Mouse (Mus musculus): ENCODE results near the gene Cux2. TPM values are rescaled to one million over a fixed set of nuclear protein-coding genes. Genes with fewer than 3 reads are reported as not detected.

Cux2 gene
- polyA plus RNA-seq, 1 experiment: 6.4 TPM

DNA sequence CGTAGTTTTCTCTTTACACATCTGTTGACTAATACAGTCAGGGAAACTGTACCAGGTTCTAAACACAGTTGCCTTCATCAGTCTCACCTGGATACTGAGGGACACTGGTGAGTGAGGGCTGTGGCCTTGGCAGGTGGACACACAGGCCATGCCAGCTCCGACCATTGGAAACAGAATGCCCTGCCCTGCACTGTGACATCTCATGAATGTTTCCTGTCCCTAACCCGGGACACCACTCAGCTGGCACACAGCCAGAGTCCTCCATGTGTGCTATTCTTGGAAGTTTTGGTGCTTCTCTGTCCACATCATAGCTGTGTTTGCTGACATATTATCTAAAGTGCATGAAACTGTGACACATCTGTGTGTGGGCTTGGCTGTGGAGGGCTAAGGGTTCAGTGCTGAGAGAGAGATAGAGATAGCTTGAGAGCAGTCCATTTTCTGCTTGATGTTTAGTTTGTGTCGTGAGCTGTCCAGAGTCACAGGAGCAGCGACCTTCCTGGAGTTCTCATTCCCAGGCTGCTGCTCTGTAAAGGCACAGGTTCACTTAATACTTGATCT is 240.2 kb downstream of the Cux2 start:
- DNase-seq: no peak
- WGBS: 38% methylated on average over 5 of the region's 5 CpGs
- TF ChIP-seq CTCF (IDR thresholded peaks at IDR 0.05; ENCODE audit: insufficient read depth, low read length) (no peak), POLR2A (IDR thresholded peaks at IDR 0.05; ENCODE audit: borderline replicate concordance, extremely low read depth, low read depth, low read length) (no peak)
- Histone ChIP-seq H3K4me3 (replicated peaks; ENCODE audit: extremely low read depth, low read depth, low read length) (no peak overlapping the region), H3K4me1 (ENCODE audit: control insufficient read depth, insufficient read depth, low read length) (peaks cover 15% of the 10 kb centered on the region)

DNA sequence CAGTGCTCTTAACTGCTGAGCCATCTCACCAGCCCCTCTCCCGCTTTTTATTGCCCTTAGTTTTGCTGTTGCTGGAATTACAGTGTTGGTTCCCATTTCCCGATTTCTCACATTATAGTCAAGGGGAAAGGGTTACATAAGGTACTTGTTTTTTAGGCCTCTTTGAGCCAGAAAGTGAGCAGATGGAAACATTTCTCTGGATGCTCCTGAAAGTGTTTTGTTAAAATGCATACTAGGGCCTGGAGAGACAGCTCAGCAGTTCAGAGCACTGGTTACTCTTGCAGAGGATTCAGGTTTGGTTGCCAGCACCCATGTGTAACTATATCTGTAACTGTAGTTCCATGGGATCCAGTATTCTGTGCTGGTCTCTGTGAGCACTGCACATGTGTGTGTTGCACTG is 241.7 kb downstream of the Cux2 start:
- Histone ChIP-seq H3K4me1 (ENCODE audit: control insufficient read depth, insufficient read depth, low read length) (peaks cover 15% of the 10 kb centered on the region), H3K4me3 (replicated peaks; ENCODE audit: extremely low read depth, low read depth, low read length) (no peak overlapping the region)
- DNase-seq: no peak
- no peak for TF ChIP-seq CTCF (IDR thresholded peaks at IDR 0.05; ENCODE audit: insufficient read depth, low read length)
- TF ChIP-seq POLR2A (IDR thresholded peaks at IDR 0.05; ENCODE audit: borderline replicate concordance, extremely low read depth, low read depth, low read length): no peak
- WGBS: 84% methylated on average over 2 of the region's 2 CpGs

DNA sequence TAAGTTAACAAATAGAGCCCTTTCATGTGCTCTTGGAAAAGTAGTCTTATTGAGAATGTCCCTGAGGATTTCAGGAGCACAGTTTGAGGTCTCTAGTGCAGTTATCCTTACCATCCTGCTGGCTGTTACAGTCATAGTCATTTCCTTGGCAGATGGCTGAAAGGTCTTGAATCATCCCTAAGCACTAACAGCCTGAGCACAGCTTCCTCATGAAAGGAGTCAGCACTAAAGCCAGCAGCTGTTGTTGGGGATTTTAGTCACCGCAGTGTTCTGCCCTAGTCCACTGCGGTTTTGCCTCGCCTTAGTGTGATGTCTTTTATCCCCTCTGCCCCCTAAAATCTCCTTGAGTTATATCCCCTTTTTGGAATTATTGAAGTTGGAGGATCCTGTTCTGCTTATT is 242.7 kb downstream of the Cux2 start:
- no peak overlapping the region for H3K4me3 ChIP-seq (replicated peaks; ENCODE audit: extremely low read depth, low read depth, low read length)
- peaks cover 13% of the 10 kb centered on the region for H3K4me1 ChIP-seq (ENCODE audit: control insufficient read depth, insufficient read depth, low read length)
- DNase-seq: no peak
- no peak for TF ChIP-seq CTCF (IDR thresholded peaks at IDR 0.05; ENCODE audit: insufficient read depth, low read length)
- no peak for TF ChIP-seq POLR2A (IDR thresholded peaks at IDR 0.05; ENCODE audit: borderline replicate concordance, extremely low read depth, low read depth, low read length)
- 78% methylated on average over 3 of the region's 3 CpGs for WGBS

Other genes with a start within 250 kb of the Cux2 start
- 58.8 and 106 TPM in 2 replicates for gene Sh2b3, start 212.5 kb downstream of the Cux2 start, polyA plus RNA-seq (2012; rRNA removed)
- 20.4 and 25.3 TPM in 2 replicates for gene Pheta1, start 201.1 kb downstream of the Cux2 start, polyA plus RNA-seq (2012; rRNA removed)
- 0.37 TPM in 1 of 2 replicates, not detected in the other for gene Myl2, start 50.8 kb upstream of the Cux2 start, polyA plus RNA-seq (2012; rRNA removed)
- 0.14 and 0.27 TPM in 2 replicates for gene Ccdc63, start 90.7 kb upstream of the Cux2 start, polyA plus RNA-seq (2012; rRNA removed)
- gene Ppp1cc, start 108.2 kb upstream of the Cux2 start, polyA plus RNA-seq (2012; rRNA removed): 67.6 and 81.1 TPM in 2 replicates
- gene Hvcn1, start 156.7 kb upstream of the Cux2 start, polyA plus RNA-seq (2012; rRNA removed): 19.6 and 21.9 TPM in 2 replicates
- gene Tctn1, start 214.4 kb upstream of the Cux2 start, polyA plus RNA-seq (2012; rRNA removed): 29.8 and 33.2 TPM in 2 replicates
- gene Pptc7, start 234.3 kb upstream of the Cux2 start, polyA plus RNA-seq (2012; rRNA removed): 30.4 and 35.3 TPM in 2 replicates